Mouse (Mus musculus): Measurements from ENCODE around the gene Nans. TPM values are rescaled to one million over a fixed set of nuclear protein-coding genes. Genes with fewer than 3 reads are reported as not detected.

Nans gene
- polyA plus RNA-seq, 1 experiment from 2014 or later, result 77.5 TPM

- H3K27ac ChIP-seq (ENCODE audit: low read depth, low read length), result no peak overlapping the region
- DNase-seq (ENCODE audit: low spot score) (no peak), ATAC-seq (no peak)
- no peak overlapping the region for H3K4me3 ChIP-seq (ENCODE audit: low read depth, low read length)
- H3K4me2 ChIP-seq (ENCODE audit: low read length), result no peak overlapping the region
- WGBS, result 51% methylated on average over 8 of the region's 8 CpGs
- no peaks in the 10 kb centered on the region for H3K9me3 ChIP-seq (replicated peaks; ENCODE audit: control insufficient read depth, low read length)
- no peak overlapping the region for H3K9ac ChIP-seq (ENCODE audit: low read length)
- H3K27me3 ChIP-seq (replicated peaks; ENCODE audit: control insufficient read depth, insufficient read depth, low read length), result no peaks in the 10 kb centered on the region
- H3K36me3 ChIP-seq (ENCODE audit: control insufficient read depth, insufficient read depth, low read length), result no peaks in the 10 kb centered on the region
- no peaks in the 10 kb centered on the region for H3K4me1 ChIP-seq (ENCODE audit: control insufficient read depth, insufficient read depth, low read length)
These were observed 61.4 kb downstream of the Nans start for GRCm38 (mm10) chr4:46550406-46550805.

Other genes with a start within 250 kb of the Nans start
- not detected in 2 replicates for gene Foxe1, start 145.6 kb upstream of the Nans start, polyA plus RNA-seq (2014; fragmentation: Nextera tagmentation; extraction: Ambion mirVana)
- gene Trmo, start 99.8 kb upstream of the Nans start, polyA plus RNA-seq (2014; fragmentation: Nextera tagmentation; extraction: Ambion mirVana), result 13.2 and 15.0 TPM in 2 replicates
- gene Hemgn, start 75.7 kb upstream of the Nans start, polyA plus RNA-seq (2014; fragmentation: Nextera tagmentation; extraction: Ambion mirVana), result 0.27 TPM in 1 of 2 replicates, not detected in the other
- 83.5 and 92.4 TPM in 2 replicates for gene Anp32b, start 38.3 kb upstream of the Nans start, polyA plus RNA-seq (2014; fragmentation: Nextera tagmentation; extraction: Ambion mirVana)
- gene Trim14, start 46.9 kb downstream of the Nans start, polyA plus RNA-seq (2014; fragmentation: Nextera tagmentation; extraction: Ambion mirVana), result 1.0 and 1.6 TPM in 2 replicates
- gene Coro2a, start 113.0 kb downstream of the Nans start, polyA plus RNA-seq (2014; fragmentation: Nextera tagmentation; extraction: Ambion mirVana), result 2.2 and 2.9 TPM in 2 replicates
- 0.47 and 0.62 TPM in 2 replicates for gene Tbc1d2, start 161.0 kb downstream of the Nans start, polyA plus RNA-seq (2014; fragmentation: Nextera tagmentation; extraction: Ambion mirVana)

Data from forebrain, embryonic 14.5 days (tissue).